Mouse (Mus musculus): ENCODE measurements around the gene Tes.

GRCm38 (mm10) chr6:17099477-17100130, 34.7 kb downstream of the Tes start:
- TF ChIP-seq USF1 (IDR thresholded peaks at IDR 0.05; ENCODE audit: low read depth) = no peak
- no peak for TF ChIP-seq CTCF (IDR thresholded peaks at IDR 0.05; ENCODE audit: control insufficient read depth, insufficient read depth, insufficient read length)
- no peak for TF ChIP-seq MAX (IDR thresholded peaks at IDR 0.05)
- TF ChIP-seq MYOG (IDR thresholded peaks at IDR 0.05; ENCODE audit: control insufficient read depth, extremely low read depth, insufficient read length) = no peak
- TF ChIP-seq MYOD1 (IDR thresholded peaks at IDR 0.05; ENCODE audit: control insufficient read depth, insufficient read length, low read depth) = no peak

Data from C2C12 (cell line).